Mouse (Mus musculus) stomach, postnatal 0 days (tissue): ENCODE results near the gene Acadvl. TPM values are rescaled to one million over a fixed set of nuclear protein-coding genes. Genes with fewer than 3 reads are reported as not detected.

Experiments
- ATAC-seq: fragments of 200-750 bp; cut with Nextera tagmentation; 2 replicates; pipeline ENCODE4 v1.8.0; 2017; ENCODE audit not compliant: low FRiP score, low TSS enrichment
- DNase-seq: peaks from one replicate; pipeline ENCODE4 v3.0.0-alpha.2; 2016; ENCODE audit warnings: low spot score
- H3K27ac ChIP-seq: fragments of 300-500 bp; sonication (generic); replicated peaks from 2 replicates; pipeline ENCODE4 v1.5.1; 2014; ENCODE audit warnings: mild to moderate bottlenecking, control low read depth
- H3K27me3 ChIP-seq: fragments of 300-500 bp; sonication (generic); 2 replicates; pipeline ENCODE4 v1.6.1; 2014; ENCODE audit warnings: low read length; ENCODE audit not compliant: control insufficient read depth, insufficient read depth
- H3K36me3 ChIP-seq: fragments of 300-500 bp; sonication (generic); 2 replicates; pipeline ENCODE4 v1.6.1; 2014; ENCODE audit warnings: low read length, mixed read lengths; ENCODE audit not compliant: control insufficient read depth, insufficient read depth
- H3K4me1 ChIP-seq: fragments of 300-500 bp; sonication (generic); replicated peaks from 2 replicates; pipeline ENCODE4 v1.6.1; 2014; ENCODE audit warnings: antibody characterized with exemption; ENCODE audit not compliant: control insufficient read depth, insufficient read depth
- H3K4me2 ChIP-seq: fragments of 300-500 bp; sonication (generic); replicated peaks from 2 replicates; pipeline ENCODE4 v1.6.1; 2014; ENCODE audit warnings: low read depth, mild to moderate bottlenecking, control low read depth, moderate library complexity
- H3K4me3 ChIP-seq: fragments of 300-500 bp; sonication (generic); 2 replicates; pipeline ENCODE4 v1.5.1; 2014; ENCODE audit warnings: low read depth, low read length, control low read depth
- H3K9ac ChIP-seq: fragments of 300-500 bp; sonication (generic); 2 replicates; pipeline ENCODE4 v1.6.1; 2014; ENCODE audit warnings: mild to moderate bottlenecking, low read length, control low read depth, mixed read lengths
- H3K9me3 ChIP-seq: fragments of 300-500 bp; sonication (generic); 2 replicates; pipeline ENCODE4 v1.6.1; 2016; ENCODE audit warnings: low read length; ENCODE audit not compliant: control insufficient read depth
- CTCF ChIP-seq: IDR thresholded peaks from 2 replicates; pipeline ENCODE4 v1.5.1; 2016; ENCODE audit warnings: antibody characterized with exemption, low read depth, mild to moderate bottlenecking, moderate library complexity
- EP300 ChIP-seq: optimal IDR thresholded peaks from 2 replicates; pipeline ENCODE3; 2016; ENCODE audit warnings: antibody characterized with exemption
- WGBS: fragments of 180-500 bp; shearing (Covaris S2); extraction: QIAGEN DNeasy Blood & Tissue Kit; methylation state at CpG from one replicate; pipeline ENCODE4 v1.1.7; 2014; 5-methylcytosine and 5-hydroxymethylcytosine counted together
- polyA plus RNA-seq: library from polyadenylated mRNA; unstranded; fragments of >200 nt; fragmentation: Nextera tagmentation; extraction: Ambion mirVana; gene quantifications from 2 replicates; pipeline ENCODE4 v1.2.1, GENCODE M21; 2015

Gene Acadvl
- 136 and 143 TPM in 2 replicates for polyA plus RNA-seq

DNA sequence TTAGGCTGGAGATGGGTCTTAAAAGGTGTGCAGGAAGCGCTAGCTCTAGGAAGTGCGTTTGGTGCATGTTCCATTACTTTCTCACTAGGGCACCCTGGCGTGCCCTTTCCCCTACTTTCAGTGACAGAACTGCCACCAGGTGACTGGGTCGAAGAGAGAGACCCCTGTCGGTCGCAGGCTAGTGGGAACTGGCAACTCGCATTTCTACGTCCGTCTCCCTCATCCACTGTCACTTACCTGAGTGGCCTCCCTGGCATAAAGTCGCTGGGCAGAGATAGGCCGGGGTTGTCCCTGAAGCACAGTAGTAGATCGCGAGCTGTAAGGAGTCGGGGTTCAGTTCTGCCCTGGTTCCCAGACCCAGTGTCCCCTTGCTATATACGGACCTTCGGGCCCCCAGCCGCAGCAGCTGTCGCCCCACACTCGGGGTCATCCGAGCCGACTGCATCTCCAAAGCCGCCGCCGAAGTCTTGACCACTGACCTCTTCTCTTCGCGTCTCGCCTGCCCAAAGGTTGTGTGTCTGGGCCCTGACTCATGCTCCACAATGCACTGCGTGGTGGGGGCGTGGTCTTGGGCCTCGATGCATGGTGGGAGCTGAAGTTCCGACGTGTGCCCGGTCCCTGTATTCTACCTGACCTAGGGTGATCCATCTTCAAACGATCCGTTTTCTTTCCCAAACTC lies at the start of gene Acadvl:
TSS of gene Acadvl (minus strand) at position 532 of the 679 bp plus-strand sequence.
- Histone ChIP-seq H3K4me2 (peak within 1 kb of the TSS; percentile 85), H3K9me3 (no peaks in the 10 kb centered on the region), H3K4me3 (peak within 1 kb of the TSS; percentile 66), H3K27ac (peak within 1 kb of the TSS; percentile 83), H3K9ac (peak within 1 kb of the TSS; percentile 79), H3K27me3 (no peaks in the 10 kb centered on the region), H3K4me1 (peaks cover 6% of the 10 kb centered on the region; the same call in 1 of the 2 replicates), H3K36me3 (peaks cover 27% of the 10 kb centered on the region)
- under 1% methylated on average over 33 of the region's 35 CpGs for WGBS
- DNase-seq (peak; percentile 93), ATAC-seq (peak; percentile 87)
- TF ChIP-seq EP300, result no peak
- TF ChIP-seq CTCF, result peak; percentile 61

DNA sequence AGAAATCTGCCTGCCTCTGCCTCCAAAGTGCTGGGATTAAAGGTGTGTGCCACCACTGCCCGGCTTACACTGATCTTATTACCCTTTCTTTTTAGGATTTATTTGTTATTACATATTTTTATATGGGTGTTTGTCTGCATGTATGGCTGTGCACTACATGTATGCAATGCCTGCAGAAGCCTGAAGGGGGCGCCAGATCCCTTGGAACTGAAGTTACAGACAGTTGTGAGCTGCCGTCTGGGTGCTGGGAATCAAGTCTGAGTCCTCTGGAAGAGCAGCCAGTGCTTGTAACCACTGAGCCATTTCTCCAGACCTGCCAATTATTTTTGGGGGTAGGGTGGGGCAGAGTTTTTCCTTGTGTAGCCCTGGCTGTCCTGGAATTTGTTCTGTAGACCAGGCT lies 47.8 kb upstream of the Acadvl start:
- DNase-seq, result no peak
- H3K36me3 ChIP-seq, result no peaks in the 10 kb centered on the region
- H3K4me2 ChIP-seq, result no peak overlapping the region
- H3K9me3 ChIP-seq, result no peaks in the 10 kb centered on the region
- H3K4me1 ChIP-seq, result no peaks in the 10 kb centered on the region
- 72% methylated on average over 3 of the region's 3 CpGs for WGBS
- H3K27me3 ChIP-seq, result no peaks in the 10 kb centered on the region
- H3K4me3 ChIP-seq, result no peak overlapping the region
- H3K27ac ChIP-seq, result no peak overlapping the region
- peak; percentile 25; the same call in 1 of the 2 replicates for TF ChIP-seq CTCF
- TF ChIP-seq EP300, result no peak
- H3K9ac ChIP-seq, result no peak overlapping the region
- no peak for ATAC-seq

DNA sequence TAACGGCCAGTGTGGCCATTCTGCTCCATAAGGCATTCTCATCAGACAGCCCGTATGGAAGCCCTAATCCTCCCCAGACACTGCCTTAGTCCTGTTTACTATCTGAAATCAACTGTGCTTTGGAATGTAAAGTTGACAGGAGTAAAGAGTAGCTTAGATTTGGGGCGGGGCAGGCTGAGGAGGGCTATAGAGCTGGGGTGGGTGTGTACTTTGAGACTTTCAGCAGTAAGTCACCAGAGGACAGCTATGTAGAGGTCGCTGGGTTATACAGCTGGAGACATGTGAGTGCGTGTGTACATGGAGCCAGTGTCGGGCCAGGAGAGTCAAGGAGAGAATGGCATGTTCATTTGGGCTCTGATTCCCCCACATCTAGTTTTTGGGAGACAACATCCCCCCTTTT lies 44.7 kb upstream of the Acadvl start:
- no peak overlapping the region for H3K9ac ChIP-seq
- no peak overlapping the region for H3K4me3 ChIP-seq
- H3K9me3 ChIP-seq, result no peaks in the 10 kb centered on the region
- no peak overlapping the region for H3K27ac ChIP-seq
- no peak for DNase-seq
- H3K27me3 ChIP-seq, result no peaks in the 10 kb centered on the region
- no peak for TF ChIP-seq EP300
- no peak for TF ChIP-seq CTCF
- H3K36me3 ChIP-seq, result no peaks in the 10 kb centered on the region
- no peaks in the 10 kb centered on the region for H3K4me1 ChIP-seq
- no peak overlapping the region for H3K4me2 ChIP-seq
- WGBS, result 26% methylated on average over 6 of the region's 6 CpGs
- ATAC-seq, result no peak

DNA sequence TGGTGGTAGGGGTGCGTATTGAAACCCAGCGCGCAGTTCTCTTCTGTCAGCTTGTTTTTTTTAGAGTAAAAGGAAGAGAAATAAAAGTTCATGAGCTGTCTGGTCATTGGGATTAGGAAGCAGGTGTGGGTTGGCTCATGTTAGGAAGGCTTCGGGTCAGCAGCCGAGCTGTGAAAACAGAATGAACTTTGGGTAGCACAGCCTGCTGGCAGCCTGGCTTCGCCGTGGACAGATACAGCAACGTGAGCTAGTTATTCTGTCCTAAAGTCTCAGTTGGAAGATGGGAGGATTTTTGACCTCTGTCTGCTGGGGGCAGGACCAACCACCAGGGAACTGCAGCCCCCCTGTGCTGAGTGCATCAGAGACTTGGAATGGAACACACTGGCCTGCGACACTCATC lies 42.6 kb upstream of the Acadvl start:
- Histone ChIP-seq H3K4me2 (no peak overlapping the region), H3K36me3 (no peaks in the 10 kb centered on the region), H3K9ac (no peak overlapping the region), H3K27ac (no peak overlapping the region), H3K27me3 (no peaks in the 10 kb centered on the region), H3K9me3 (no peaks in the 10 kb centered on the region), H3K4me1 (no peaks in the 10 kb centered on the region; the same call in 1 of the 2 replicates), H3K4me3 (no peak overlapping the region)
- ATAC-seq, result no peak
- no peak for DNase-seq
- WGBS, result 82% methylated on average over 9 of the region's 9 CpGs
- no peak for TF ChIP-seq CTCF
- TF ChIP-seq EP300, result no peak

DNA sequence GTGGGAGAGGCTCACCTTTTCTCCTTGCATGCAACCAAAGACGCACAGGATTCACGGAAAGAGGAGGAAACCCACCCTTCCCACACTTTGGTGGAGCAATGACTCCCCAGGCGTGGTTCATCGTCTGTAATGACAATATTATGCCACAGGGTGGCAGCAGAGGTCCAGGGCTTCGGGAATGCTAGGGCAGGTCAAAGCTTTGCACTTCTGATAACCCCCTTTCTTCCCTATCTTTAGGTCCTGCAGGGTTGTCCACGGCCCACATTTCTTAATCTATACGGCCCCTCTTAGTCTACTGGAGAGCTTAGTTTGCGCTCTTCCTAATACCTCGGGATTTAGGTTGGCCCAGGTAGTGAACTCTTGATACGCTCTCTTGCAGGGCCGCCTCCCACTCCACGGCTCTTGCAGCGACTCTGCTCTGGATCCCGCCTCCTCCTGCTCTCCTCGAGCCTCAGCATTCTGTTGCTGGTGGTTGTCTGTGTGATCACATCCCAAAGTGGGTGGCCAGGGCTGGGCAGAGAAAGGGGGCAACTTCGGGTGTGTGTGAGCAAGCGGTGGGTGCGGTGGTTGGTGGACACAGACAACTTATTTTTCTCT lies 40.5 kb upstream of the Acadvl start:
- TF ChIP-seq EP300 (no peak), CTCF (peak; percentile 97)
- no peaks in the 10 kb centered on the region for H3K36me3 ChIP-seq
- H3K9me3 ChIP-seq, result no peaks in the 10 kb centered on the region
- H3K4me2 ChIP-seq, result peak overlapping the region; percentile 29; the same call in 1 of the 2 replicates
- H3K27ac ChIP-seq, result no peak overlapping the region
- H3K9ac ChIP-seq, result no peak overlapping the region; the same call in 1 of the 2 replicates
- ATAC-seq (peak; percentile 50), DNase-seq (peak; percentile 77)
- no peaks in the 10 kb centered on the region; the same call in 1 of the 2 replicates for H3K4me1 ChIP-seq
- 28% methylated on average over 17 of the region's 18 CpGs for WGBS
- no peak overlapping the region for H3K4me3 ChIP-seq
- H3K27me3 ChIP-seq, result no peaks in the 10 kb centered on the region

DNA sequence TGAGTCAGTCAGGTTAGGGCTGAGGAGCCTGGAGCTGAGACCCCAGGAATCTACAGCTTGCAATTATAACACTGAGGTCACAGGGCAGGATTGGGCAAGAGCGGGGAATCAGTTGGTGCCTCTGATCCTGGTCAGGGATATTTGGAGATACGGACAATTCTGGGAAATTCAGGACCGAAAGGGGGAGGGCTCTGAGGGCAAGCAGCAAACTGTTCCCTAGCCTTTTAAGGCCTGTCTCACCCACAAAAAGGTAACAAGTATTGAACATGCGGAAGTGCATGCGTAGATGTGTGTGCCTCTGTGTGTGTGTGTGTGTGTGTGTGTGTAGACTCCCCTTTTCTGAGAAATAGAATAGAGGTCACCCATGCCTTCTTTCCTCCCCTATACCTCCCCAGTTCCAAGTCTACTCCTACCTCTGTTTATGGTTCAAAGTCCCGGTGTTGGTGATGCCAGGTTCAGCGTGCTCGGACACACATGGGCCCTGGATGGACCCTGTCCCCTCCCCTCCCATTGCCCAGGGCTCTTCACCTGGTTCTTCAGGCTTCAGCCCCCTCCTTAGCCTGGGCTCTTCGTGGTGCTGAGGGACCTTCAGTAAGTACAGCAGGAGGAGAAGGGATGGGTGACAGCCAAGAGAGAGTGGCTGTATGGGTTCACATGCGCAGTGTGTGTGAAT lies 38.8 kb upstream of the Acadvl start, which contains the start of gene Asgr1:
TSS of gene Asgr1 (plus strand) at position 188 of the 673 bp plus-strand sequence.
- DNase-seq (no peak), ATAC-seq (no peak)
- 83% methylated on average over 10 of the region's 10 CpGs for WGBS
- no peak within 1 kb of the TSS for H3K4me2 ChIP-seq
- H3K4me1 ChIP-seq, result no peaks in the 10 kb centered on the region; the same call in 1 of the 2 replicates
- no peaks in the 10 kb centered on the region for H3K9me3 ChIP-seq
- H3K9ac ChIP-seq, result no peak within 1 kb of the TSS
- no peak within 1 kb of the TSS for H3K27ac ChIP-seq
- no peaks in the 10 kb centered on the region for H3K36me3 ChIP-seq
- no peak for TF ChIP-seq CTCF
- TF ChIP-seq EP300, result no peak
- no peaks in the 10 kb centered on the region for H3K27me3 ChIP-seq
- no peak within 1 kb of the TSS for H3K4me3 ChIP-seq
